Mouse (Mus musculus) stomach, embryonic 16.5 days (tissue): Measurements from ENCODE around the gene Zfp459. TPM values are rescaled to one million over a fixed set of nuclear protein-coding genes. Genes with fewer than 3 reads are reported as not detected.
A peak's percentile ranks its signal among the peaks of the same experiment; 100 is the strongest.
"Not testable (repeated sequence)": the region's sequence is repeated elsewhere in the genome, so short reads cannot be mapped to it uniquely, and the experiment has no call there.

Experiments
- ATAC-seq: fragments of 200-750 bp; cut with Nextera tagmentation; 2 replicates; pipeline ENCODE4 v1.8.0; 2017; ENCODE audit warnings: moderate number of reproducible peaks, moderate TSS enrichment; ENCODE audit not compliant: insufficient read depth, low FRiP score
- H3K27ac ChIP-seq: fragments of 300-500 bp; sonication (generic); 2 replicates; pipeline ENCODE4 v1.5.1; 2014; ENCODE audit warnings: low read length
- H3K27me3 ChIP-seq: fragments of 300-500 bp; sonication (generic); 2 replicates; pipeline ENCODE4 v1.6.1; 2014; ENCODE audit warnings: low read length, control low read depth, mixed read lengths; ENCODE audit not compliant: control insufficient read depth, insufficient read depth
- H3K36me3 ChIP-seq: fragments of 300-500 bp; sonication (generic); 2 replicates; pipeline ENCODE4 v1.6.1; 2014; ENCODE audit warnings: low read length; ENCODE audit not compliant: control insufficient read depth, insufficient read depth
- H3K4me1 ChIP-seq: fragments of 300-500 bp; sonication (generic); 2 replicates; pipeline ENCODE4 v1.6.1; 2014; ENCODE audit warnings: low read length, control low read depth, mixed read lengths; ENCODE audit not compliant: control insufficient read depth, insufficient read depth
- H3K4me2 ChIP-seq: fragments of 300-500 bp; sonication (generic); 2 replicates; pipeline ENCODE4 v1.6.1; 2014; ENCODE audit warnings: low read depth, low read length, mixed read lengths
- H3K4me3 ChIP-seq: fragments of 300-500 bp; sonication (generic); replicated peaks from 2 replicates; pipeline ENCODE4 v1.5.1; 2014; ENCODE audit warnings: mild to moderate bottlenecking, low read length
- H3K9ac ChIP-seq: fragments of 300-500 bp; sonication (generic); 2 replicates; pipeline ENCODE4 v1.6.1; 2014; ENCODE audit warnings: low read length
- H3K9me3 ChIP-seq: fragments of 300-500 bp; sonication (generic); replicated peaks from 2 replicates; pipeline ENCODE4 v1.6.1; 2016; ENCODE audit warnings: low read length, control low read depth; ENCODE audit not compliant: control insufficient read depth
- WGBS: fragments of 180-500 bp; shearing (Covaris S2); extraction: QIAGEN DNeasy Blood & Tissue Kit; methylation state at CpG from one replicate; pipeline ENCODE4 v1.1.7; 2014; 5-methylcytosine and 5-hydroxymethylcytosine counted together
- polyA plus RNA-seq: library from polyadenylated mRNA; unstranded; fragments of >200 nt; fragmentation: Nextera tagmentation; extraction: Ambion mirVana; gene quantifications from 2 replicates; pipeline ENCODE4 v1.2.1, GENCODE M21; 2015

Gene Zfp459
- polyA plus RNA-seq, 1 experiment from 2014 or later: 1.2 TPM

GRCm38 (mm10) chr13:67420558-67421206, 536 bp downstream of the Zfp459 start:
- no peaks in the 10 kb centered on the region for H3K9me3 ChIP-seq
- ATAC-seq: peak; percentile 56; the same call in 1 of the 2 replicates
- peak overlapping the region; percentile 66 for H3K4me2 ChIP-seq
- peak overlapping the region; percentile 76 for H3K9ac ChIP-seq
- no peaks in the 10 kb centered on the region for H3K27me3 ChIP-seq
- H3K36me3 ChIP-seq: no peaks in the 10 kb centered on the region
- H3K27ac ChIP-seq: no peak overlapping the region
- peak overlapping the region; percentile 71 for H3K4me3 ChIP-seq
- 27% methylated on average over 11 of the region's 11 CpGs for WGBS
- no peaks in the 10 kb centered on the region for H3K4me1 ChIP-seq

- H3K27me3 ChIP-seq: no peaks in the 10 kb centered on the region
- H3K4me1 ChIP-seq: no peaks in the 10 kb centered on the region
- no peak overlapping the region for H3K4me2 ChIP-seq
- H3K27ac ChIP-seq: no peak overlapping the region
- ATAC-seq: no peak
- H3K9ac ChIP-seq: no peak overlapping the region
- H3K4me3 ChIP-seq: no peak overlapping the region
- 86% methylated on average over 3 of the region's 3 CpGs for WGBS
- H3K9me3 ChIP-seq: no peaks in the 10 kb centered on the region
- H3K36me3 ChIP-seq: no peaks in the 10 kb centered on the region
Observed at GRCm38 (mm10) chr13:67416811-67417210, 4.4 kb downstream of the Zfp459 start.

- no peak for ATAC-seq
- no peaks in the 10 kb centered on the region for H3K36me3 ChIP-seq
Observed at GRCm38 (mm10) chr13:67415759-67416158, 5.5 kb downstream of the Zfp459 start.

GRCm38 (mm10) chr13:67413634-67414033, 7.6 kb downstream of the Zfp459 start:
- not testable (repeated sequence) for H3K36me3 ChIP-seq, H3K9ac ChIP-seq

More at GRCm38 (mm10) chr13:67415759-67416158, 5.5 kb downstream of the Zfp459 start:
- no peaks in the 10 kb centered on the region for H3K27me3 ChIP-seq
- H3K4me1 ChIP-seq: no peaks in the 10 kb centered on the region
- H3K9ac ChIP-seq: no peak overlapping the region
- 87% methylated on average over 6 of the region's 6 CpGs for WGBS
- H3K4me2 ChIP-seq: no peak overlapping the region
- no peak overlapping the region for H3K27ac ChIP-seq
- H3K4me3 ChIP-seq: no peak overlapping the region
- H3K9me3 ChIP-seq: no peaks in the 10 kb centered on the region

GRCm38 (mm10) chr13:67399183-67399903, 21.9 kb downstream of the Zfp459 start, which contains the start of gene Zfp429:
Gene Zfp429, minus strand, starts transcription at chr13:67399819.
- peak within 1 kb of the TSS; percentile 57 for H3K4me3 ChIP-seq
- ATAC-seq: peak; percentile 94
- not testable (repeated sequence) for H3K9me3 ChIP-seq, H3K27me3 ChIP-seq, H3K36me3 ChIP-seq, H3K4me1 ChIP-seq
- peak within 1 kb of the TSS; percentile 70 for H3K9ac ChIP-seq
- H3K27ac ChIP-seq: peak within 1 kb of the TSS; percentile 14; the same call in 1 of the 2 replicates
- H3K4me2 ChIP-seq: peak within 1 kb of the TSS; percentile 58
- WGBS: 3% methylated on average over 14 of the region's 16 CpGs

More at GRCm38 (mm10) chr13:67413634-67414033, 7.6 kb downstream of the Zfp459 start:
- not testable (repeated sequence) for H3K9me3 ChIP-seq, ATAC-seq, H3K4me1 ChIP-seq, H3K27me3 ChIP-seq, H3K4me2 ChIP-seq, H3K27ac ChIP-seq, H3K4me3 ChIP-seq
- 66% methylated on average over 3 of the region's 3 CpGs for WGBS

GRCm38 (mm10) chr13:67376255-67376654, 45.0 kb downstream of the Zfp459 start:
- H3K27me3 ChIP-seq, H3K36me3 ChIP-seq, H3K4me3 ChIP-seq, H3K9ac ChIP-seq, H3K27ac ChIP-seq, ATAC-seq, H3K4me1 ChIP-seq, H3K9me3 ChIP-seq, H3K4me2 ChIP-seq: not testable (repeated sequence)
- WGBS: 70% methylated on average over 3 of the region's 3 CpGs

- Histone ChIP-seq H3K4me2 (peak within 1 kb of the TSS; percentile 55), H3K9ac (peak within 1 kb of the TSS; percentile 67), H3K4me3 (peak within 1 kb of the TSS; percentile 66)
- H3K4me1 ChIP-seq, H3K27me3 ChIP-seq, H3K27ac ChIP-seq, H3K36me3 ChIP-seq, H3K9me3 ChIP-seq: not testable (repeated sequence)
- peak; percentile 96 for ATAC-seq
- 14% methylated on average over 13 of the region's 15 CpGs for WGBS
Observed at GRCm38 (mm10) chr13:67375050-67375911, 45.9 kb downstream of the Zfp459 start, which contains the start of the genes Gm28041 and Zfp456. Gene Gm28041, minus strand, starts transcription at chr13:67375733. Gene Zfp456, minus strand, starts transcription at chr13:67375810.

- no peaks in the 10 kb centered on the region for H3K36me3 ChIP-seq
- peak within 1 kb of the TSS; percentile 71 for H3K27ac ChIP-seq
- H3K9ac ChIP-seq: peak within 1 kb of the TSS; percentile 81
- peak within 1 kb of the TSS; percentile 67 for H3K4me2 ChIP-seq
- no peaks in the 10 kb centered on the region for H3K4me1 ChIP-seq
- peak within 1 kb of the TSS; percentile 80 for H3K4me3 ChIP-seq
- WGBS: under 1% methylated on average over 15 of the region's 15 CpGs
- ATAC-seq: peak; percentile 94
- no peaks in the 10 kb centered on the region for H3K27me3 ChIP-seq
- no peaks in the 10 kb centered on the region for H3K9me3 ChIP-seq
Observed at GRCm38 (mm10) chr13:67360131-67360744, 61.0 kb downstream of the Zfp459 start, which contains the start of the genes Gm28044 and Zfp953. Gene Gm28044, minus strand, starts transcription at chr13:67360536. Gene Zfp953, minus strand, starts transcription at chr13:67360605.
